Mouse (Mus musculus) liver, embryonic 13.5 days (tissue): ENCODE data around the gene Plek2. TPM values are rescaled to one million over a fixed set of nuclear protein-coding genes. Genes with fewer than 3 reads are reported as not detected.
"Not testable (repeated sequence)": the region's sequence is repeated elsewhere in the genome, so short reads cannot be mapped to it uniquely, and the experiment has no call there.

Experiments
- ATAC-seq: fragments of 200-750 bp; cut with Nextera tagmentation; 2 replicates; pipeline ENCODE4 v1.8.0; 2017; ENCODE audit warnings: low read depth, mild to moderate bottlenecking, moderate number of reproducible peaks, moderate library complexity
- DNase-seq: peaks from one replicate; pipeline ENCODE4 v3.0.0; 2022
- H3K27ac ChIP-seq: fragments of 300-500 bp; sonication (generic); 2 replicates; pipeline ENCODE4 v1.5.1; 2015; ENCODE audit warnings: moderate library complexity, mild to moderate bottlenecking, inconsistent platforms
- H3K27me3 ChIP-seq: fragments of 300-500 bp; sonication (generic); 2 replicates; pipeline ENCODE4 v1.6.1; 2015; ENCODE audit warnings: mild to moderate bottlenecking, inconsistent platforms
- H3K36me3 ChIP-seq: fragments of 300-500 bp; sonication (generic); 2 replicates; pipeline ENCODE4 v1.6.1; 2015; ENCODE audit warnings: mild to moderate bottlenecking, inconsistent platforms
- H3K4me1 ChIP-seq: fragments of 300-500 bp; sonication (generic); replicated peaks from 2 replicates; pipeline ENCODE4 v1.6.1; 2015; ENCODE audit warnings: inconsistent platforms
- H3K4me2 ChIP-seq: fragments of 300-500 bp; sonication (generic); 2 replicates; pipeline ENCODE4 v1.6.1; 2015; ENCODE audit warnings: inconsistent platforms, mild to moderate bottlenecking, moderate library complexity
- H3K4me3 ChIP-seq: fragments of 300-500 bp; sonication (generic); replicated peaks from 2 replicates; pipeline ENCODE4 v1.5.1; 2015; ENCODE audit warnings: mild to moderate bottlenecking, inconsistent platforms
- H3K9ac ChIP-seq: fragments of 300-500 bp; sonication (generic); 2 replicates; pipeline ENCODE4 v1.6.1; 2015; ENCODE audit warnings: mild to moderate bottlenecking, inconsistent platforms
- H3K9me3 ChIP-seq: fragments of 300-500 bp; sonication (generic); replicated peaks from 2 replicates; pipeline ENCODE4 v1.6.1; 2016; ENCODE audit warnings: inconsistent platforms
- WGBS: fragments of 180-500 bp; shearing (Covaris S2); methylation state at CpG from one replicate; pipeline ENCODE4 v1.1.7; 2015; ENCODE audit not compliant: insufficient replicate concordance; 5-methylcytosine and 5-hydroxymethylcytosine counted together
- polyA plus RNA-seq: library from polyadenylated mRNA; unstranded; fragments of >200 nt; fragmentation: Nextera tagmentation; extraction: Ambion mirVana; gene quantifications from 2 replicates; pipeline ENCODE4 v1.2.1, GENCODE M21; 2015

Plek2 gene
- polyA plus RNA-seq, 1 experiment from 2014 or later = 52.5 TPM

DNA sequence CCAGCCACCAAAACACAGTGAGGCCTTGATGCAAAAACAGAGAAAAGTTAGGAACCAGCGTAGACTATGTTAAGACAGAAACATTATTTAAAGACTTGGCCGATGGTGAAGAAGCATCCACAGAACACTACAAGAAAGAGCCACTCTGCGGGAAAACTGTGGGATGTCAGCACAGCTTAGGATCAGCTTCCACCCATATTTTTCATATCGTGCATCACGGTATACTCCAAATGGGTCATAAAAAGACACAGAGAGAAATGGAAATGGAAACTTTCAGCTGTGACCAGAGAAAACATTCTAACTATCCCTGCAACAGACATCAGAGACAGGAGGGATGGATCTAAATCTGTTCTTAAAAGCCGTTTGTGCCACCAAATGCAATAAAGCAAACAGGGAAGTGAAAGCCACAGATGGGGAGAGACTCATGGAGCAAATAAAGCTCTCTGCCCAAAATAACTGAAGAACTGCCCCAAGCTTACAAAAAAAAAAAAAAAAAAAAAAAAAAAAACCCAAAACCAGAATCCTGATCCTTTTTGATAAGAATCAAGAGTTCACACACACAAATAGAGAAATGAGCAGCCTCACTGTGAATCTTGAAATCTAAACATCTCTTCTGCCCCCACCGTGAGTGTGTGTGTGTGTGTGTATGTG, 16.9 kb upstream of the Plek2 start:
- no peak overlapping the region for H3K4me3 ChIP-seq
- no peak overlapping the region for H3K9ac ChIP-seq
- no peak for DNase-seq
- H3K4me2 ChIP-seq = no peak overlapping the region
- peaks cover 9% of the 10 kb centered on the region for H3K4me1 ChIP-seq
- WGBS = 71% methylated on average over 7 of the region's 7 CpGs
- H3K27ac ChIP-seq = no peak overlapping the region; the same call in 1 of the 2 replicates
- no peaks in the 10 kb centered on the region for H3K36me3 ChIP-seq
- H3K9me3 ChIP-seq = no peaks in the 10 kb centered on the region
- peaks cover 18% of the 10 kb centered on the region for H3K27me3 ChIP-seq
- no peak for ATAC-seq

DNA sequence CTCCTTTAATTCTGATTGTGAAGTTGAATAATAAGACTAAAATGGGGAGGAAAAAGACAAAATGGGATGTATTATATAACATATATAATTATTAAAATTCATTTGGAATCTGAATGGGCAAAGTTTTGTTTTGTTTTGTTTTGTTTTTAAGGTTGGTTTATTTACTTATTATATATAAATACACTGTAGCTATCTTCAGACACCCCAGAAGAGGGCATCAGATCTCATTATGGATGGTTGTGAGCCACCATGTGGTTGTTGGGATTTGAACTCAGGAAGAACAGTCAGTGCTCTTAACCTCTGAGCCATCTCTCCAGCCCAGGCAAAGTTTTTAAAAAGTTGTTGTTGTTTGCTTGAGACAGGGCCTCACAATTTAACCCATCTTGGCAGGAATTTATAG, 16.2 kb upstream of the Plek2 start:
- H3K4me2 ChIP-seq, H3K9ac ChIP-seq, H3K9me3 ChIP-seq, H3K27ac ChIP-seq, H3K36me3 ChIP-seq, ATAC-seq, H3K4me3 ChIP-seq, DNase-seq: not testable (repeated sequence)
- Histone ChIP-seq H3K4me1 (peaks cover 15% of the 10 kb centered on the region), H3K27me3 (peaks cover 12% of the 10 kb centered on the region)

DNA sequence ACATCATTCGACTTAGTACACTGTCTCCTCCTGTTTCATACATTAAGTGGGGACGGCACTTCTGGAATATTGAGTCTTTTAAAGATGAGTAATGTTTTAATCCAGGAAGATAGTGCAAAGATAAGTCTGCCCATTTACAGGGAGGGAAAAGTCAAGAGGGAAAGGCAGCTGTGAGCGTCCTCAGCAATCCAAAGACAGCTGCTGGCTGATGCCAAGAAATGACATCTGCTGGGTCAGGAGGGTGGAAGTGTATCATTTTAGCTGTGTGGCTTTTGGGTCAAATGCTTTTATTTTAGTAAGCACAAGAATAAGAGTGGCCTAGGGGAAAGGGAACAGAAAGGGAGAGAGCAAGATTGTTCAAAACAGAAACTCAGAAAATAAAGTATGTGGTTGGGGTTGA, 15.3 kb upstream of the Plek2 start:
- H3K27ac ChIP-seq = no peak overlapping the region
- no peak overlapping the region for H3K9ac ChIP-seq
- 70% methylated on average over 3 of the region's 3 CpGs for WGBS
- H3K4me3 ChIP-seq = no peak overlapping the region
- DNase-seq (no peak), ATAC-seq (no peak)
- peaks cover 15% of the 10 kb centered on the region for H3K4me1 ChIP-seq
- H3K27me3 ChIP-seq = peaks cover 5% of the 10 kb centered on the region
- peaks cover under 1% of the 10 kb centered on the region; the same call in 1 of the 2 replicates for H3K36me3 ChIP-seq
- H3K9me3 ChIP-seq = no peaks in the 10 kb centered on the region
- H3K4me2 ChIP-seq = no peak overlapping the region

DNA sequence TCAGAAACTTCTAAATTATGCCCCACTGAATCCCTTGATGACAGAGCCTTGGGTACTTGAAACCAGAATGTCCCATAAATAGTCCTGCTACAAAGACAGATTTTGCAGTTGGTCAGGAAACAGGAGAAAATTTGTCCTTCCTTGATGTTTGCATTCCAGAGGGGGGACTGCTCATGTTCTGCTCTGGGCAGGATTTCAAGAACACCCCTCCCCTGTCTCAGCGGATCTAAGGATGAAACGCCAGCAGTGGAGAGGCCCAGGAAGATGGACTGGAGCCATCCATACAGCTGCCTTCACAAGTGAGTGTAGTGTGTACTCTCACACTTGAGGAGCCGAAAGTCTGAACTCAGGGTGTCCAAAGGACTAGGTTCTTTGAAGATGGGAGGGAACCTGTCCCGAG, 14.7 kb upstream of the Plek2 start:
- Histone ChIP-seq H3K4me1 (peaks cover 19% of the 10 kb centered on the region), H3K9ac (no peak overlapping the region), H3K9me3 (no peaks in the 10 kb centered on the region), H3K27ac (no peak overlapping the region), H3K4me2 (no peak overlapping the region), H3K36me3 (peaks cover 6% of the 10 kb centered on the region; the same call in 1 of the 2 replicates), H3K4me3 (no peak overlapping the region), H3K27me3 (no peaks in the 10 kb centered on the region)
- DNase-seq (no peak), ATAC-seq (no peak)
- 65% methylated on average over 4 of the region's 4 CpGs for WGBS

DNA sequence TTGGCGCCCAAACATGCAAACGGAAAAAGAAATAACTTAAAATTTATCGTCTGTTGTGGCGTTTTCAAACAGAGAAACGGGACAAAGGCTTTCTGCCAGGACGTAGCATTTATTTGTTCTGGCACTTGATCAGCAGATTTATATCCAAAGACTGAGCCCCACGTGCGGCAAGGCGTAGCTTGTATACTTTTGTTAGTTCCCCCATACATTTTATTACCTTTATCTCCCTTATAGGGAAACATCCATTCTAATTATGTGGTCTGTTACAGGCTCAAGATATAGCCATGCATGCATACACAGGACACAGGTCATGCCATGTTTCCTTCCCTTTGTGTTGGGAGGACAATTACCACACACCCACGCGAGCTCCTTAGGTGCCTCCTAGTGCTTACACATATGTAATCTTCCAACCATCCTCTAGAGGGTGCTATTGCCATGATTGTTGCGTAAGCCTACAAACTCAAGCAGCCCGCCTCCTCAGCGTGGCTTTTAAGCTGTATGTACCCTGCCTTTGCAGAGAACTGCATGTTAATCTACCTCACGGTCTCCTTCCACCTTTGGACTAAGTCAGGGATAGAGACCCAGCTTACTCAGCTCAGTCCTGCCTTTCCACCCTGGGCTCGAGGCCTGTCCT, 12.4 kb upstream of the Plek2 start:
- Histone ChIP-seq H3K27ac (no peak overlapping the region), H3K9me3 (no peaks in the 10 kb centered on the region), H3K4me3 (no peak overlapping the region), H3K4me2 (peak overlapping the region; percentile 49), H3K27me3 (peaks cover 1% of the 10 kb centered on the region; the same call in 1 of the 2 replicates), H3K36me3 (peaks cover 9% of the 10 kb centered on the region; the same call in 1 of the 2 replicates), H3K9ac (no peak overlapping the region), H3K4me1 (peaks cover 41% of the 10 kb centered on the region)
- DNase-seq (peak; percentile 60), ATAC-seq (peak; percentile 13; the same call in 1 of the 2 replicates)
- 27% methylated on average over 16 of the region's 16 CpGs for WGBS

DNA sequence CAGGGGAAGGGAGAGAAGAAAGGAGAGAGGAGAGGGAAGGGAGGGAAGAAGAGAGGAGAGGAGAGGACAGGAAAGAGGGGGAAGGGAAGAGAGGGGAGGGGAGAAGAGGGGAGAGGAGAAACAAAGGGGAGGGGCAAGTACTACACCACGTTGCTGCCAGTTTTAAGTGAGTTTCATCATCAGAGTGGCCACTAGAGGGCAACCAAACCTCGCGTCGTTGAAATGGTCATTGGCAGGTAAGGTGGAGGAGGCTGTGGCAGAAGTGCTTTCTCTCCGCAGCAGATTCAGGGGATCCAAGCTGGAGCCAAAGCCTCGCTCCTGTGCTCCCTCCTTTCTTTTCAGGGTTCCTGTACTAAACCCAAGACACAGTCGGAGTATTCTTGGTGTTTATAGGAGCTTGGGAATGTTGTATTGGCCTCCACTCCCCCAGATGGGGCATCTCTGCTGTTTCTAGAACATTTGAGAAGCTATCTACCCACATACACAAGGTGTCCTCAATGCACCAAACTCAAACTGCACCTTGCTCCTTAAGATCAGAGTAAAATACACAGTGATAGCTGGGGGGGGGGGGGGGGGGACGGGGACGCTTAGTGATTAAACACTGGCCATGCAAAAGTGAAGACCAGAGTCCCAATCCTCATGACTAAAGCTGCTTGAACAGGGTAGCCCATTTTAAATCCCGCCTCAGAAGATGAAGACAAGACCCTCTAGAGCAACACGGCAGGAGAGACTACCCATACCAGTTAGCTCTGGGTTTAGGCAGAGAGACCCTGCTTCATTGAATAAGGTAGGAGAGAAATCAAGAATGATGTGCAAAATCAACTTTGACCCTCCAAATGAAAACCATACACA, 11.7 kb upstream of the Plek2 start:
- no peak overlapping the region for H3K27ac ChIP-seq
- 0 out of 2 replicates have a peak overlapping the region, but pooled peaks have one; percentile 14 for H3K4me3 ChIP-seq
- H3K9ac ChIP-seq = no peak overlapping the region
- no peaks in the 10 kb centered on the region for H3K9me3 ChIP-seq
- H3K36me3 ChIP-seq = peaks cover 9% of the 10 kb centered on the region; the same call in 1 of the 2 replicates
- DNase-seq (peak; percentile 78), ATAC-seq (peak; percentile 40)
- H3K4me1 ChIP-seq = peaks cover 48% of the 10 kb centered on the region
- H3K4me2 ChIP-seq = peak overlapping the region; percentile 49
- 16% methylated on average over 11 of the region's 11 CpGs for WGBS
- peaks cover 6% of the 10 kb centered on the region for H3K27me3 ChIP-seq

DNA sequence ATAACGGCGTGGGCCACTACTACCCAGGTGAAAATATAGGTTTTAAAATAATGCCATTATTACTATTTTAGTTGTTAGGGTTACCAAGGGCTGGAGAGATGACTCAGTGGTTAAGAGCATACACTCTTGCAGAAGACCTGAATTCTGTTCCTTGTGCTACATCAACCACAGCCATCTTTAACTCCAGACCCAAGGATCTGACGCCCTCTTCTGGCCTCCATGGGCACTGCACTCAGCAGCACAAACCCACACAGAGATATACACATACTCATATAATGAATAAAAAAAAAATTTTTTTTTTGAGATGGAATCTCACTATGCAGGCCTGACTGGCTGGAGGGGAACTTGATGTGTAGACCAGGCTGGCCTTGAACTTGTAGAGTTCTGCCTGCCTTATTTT, 9.5 kb upstream of the Plek2 start:
- Histone ChIP-seq H3K9me3 (no peaks in the 10 kb centered on the region), H3K36me3 (peaks cover 9% of the 10 kb centered on the region; the same call in 1 of the 2 replicates), H3K9ac (peak overlapping the region; percentile 63; the same call in 1 of the 2 replicates), H3K4me1 (peaks cover 69% of the 10 kb centered on the region), H3K4me2 (peak overlapping the region; percentile 51; the same call in 1 of the 2 replicates), H3K27ac (peak overlapping the region; percentile 97), H3K27me3 (peaks cover 20% of the 10 kb centered on the region), H3K4me3 (no peak overlapping the region)
- ATAC-seq (no peak), DNase-seq (no peak)
- 66% methylated on average over 3 of the region's 3 CpGs for WGBS

DNA sequence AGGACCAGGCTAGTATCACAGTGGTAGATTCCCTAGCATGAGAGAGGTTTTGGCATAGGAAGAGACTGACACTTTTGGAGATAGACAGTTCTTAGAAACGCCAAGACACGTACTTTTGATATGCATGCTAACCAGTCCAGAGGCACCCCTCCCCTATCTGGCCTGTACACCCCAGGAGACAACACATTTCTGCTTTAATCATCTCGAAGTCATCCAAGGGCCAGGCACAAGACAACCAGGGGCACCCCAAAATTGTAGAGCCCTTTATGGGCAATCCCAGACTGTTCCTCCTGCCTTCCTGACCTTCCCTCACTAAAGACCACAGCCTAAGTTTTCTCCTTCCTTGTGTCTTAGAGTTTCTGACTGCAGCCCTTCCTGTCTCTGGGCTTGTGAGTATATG, 8.8 kb upstream of the Plek2 start:
- Histone ChIP-seq H3K9ac (peak overlapping the region; percentile 63), H3K27me3 (peaks cover 21% of the 10 kb centered on the region), H3K27ac (peak overlapping the region; percentile 97), H3K4me1 (peaks cover 75% of the 10 kb centered on the region), H3K36me3 (peaks cover 9% of the 10 kb centered on the region; the same call in 1 of the 2 replicates), H3K4me2 (peak overlapping the region; percentile 51), H3K4me3 (no peak overlapping the region), H3K9me3 (no peaks in the 10 kb centered on the region)
- 8% methylated on average over 3 of the region's 3 CpGs for WGBS
- ATAC-seq (peak; percentile 59), DNase-seq (peak; percentile 70)

DNA sequence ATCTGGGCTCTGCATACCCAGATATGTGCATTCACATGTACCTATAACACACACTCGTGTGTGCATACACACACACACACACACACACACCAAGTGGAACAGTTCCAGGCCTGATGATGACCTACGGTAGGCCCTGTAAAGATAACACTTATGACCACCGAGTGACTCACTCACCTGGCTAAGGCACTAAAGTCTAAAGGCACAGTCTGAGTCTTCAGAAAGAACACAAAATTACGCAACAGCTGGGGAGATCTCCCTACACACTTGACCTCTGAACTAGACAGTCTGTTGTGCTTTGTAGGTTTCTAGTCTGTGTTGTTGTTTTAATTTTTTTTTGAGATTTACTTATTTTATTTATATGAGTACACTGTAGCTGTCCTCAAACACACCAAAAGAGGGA, 7.7 kb upstream of the Plek2 start:
- ATAC-seq (no peak), DNase-seq (no peak)
- Histone ChIP-seq H3K36me3 (peaks cover 9% of the 10 kb centered on the region; the same call in 1 of the 2 replicates), H3K9me3 (no peaks in the 10 kb centered on the region), H3K9ac (peak overlapping the region; percentile 77), H3K27me3 (peaks cover 26% of the 10 kb centered on the region), H3K4me2 (peak overlapping the region; percentile 80), H3K4me1 (peaks cover 85% of the 10 kb centered on the region), H3K4me3 (peak overlapping the region; percentile 71), H3K27ac (peak overlapping the region; percentile 97)
- WGBS = 66% methylated on average over 4 of the region's 4 CpGs

DNA sequence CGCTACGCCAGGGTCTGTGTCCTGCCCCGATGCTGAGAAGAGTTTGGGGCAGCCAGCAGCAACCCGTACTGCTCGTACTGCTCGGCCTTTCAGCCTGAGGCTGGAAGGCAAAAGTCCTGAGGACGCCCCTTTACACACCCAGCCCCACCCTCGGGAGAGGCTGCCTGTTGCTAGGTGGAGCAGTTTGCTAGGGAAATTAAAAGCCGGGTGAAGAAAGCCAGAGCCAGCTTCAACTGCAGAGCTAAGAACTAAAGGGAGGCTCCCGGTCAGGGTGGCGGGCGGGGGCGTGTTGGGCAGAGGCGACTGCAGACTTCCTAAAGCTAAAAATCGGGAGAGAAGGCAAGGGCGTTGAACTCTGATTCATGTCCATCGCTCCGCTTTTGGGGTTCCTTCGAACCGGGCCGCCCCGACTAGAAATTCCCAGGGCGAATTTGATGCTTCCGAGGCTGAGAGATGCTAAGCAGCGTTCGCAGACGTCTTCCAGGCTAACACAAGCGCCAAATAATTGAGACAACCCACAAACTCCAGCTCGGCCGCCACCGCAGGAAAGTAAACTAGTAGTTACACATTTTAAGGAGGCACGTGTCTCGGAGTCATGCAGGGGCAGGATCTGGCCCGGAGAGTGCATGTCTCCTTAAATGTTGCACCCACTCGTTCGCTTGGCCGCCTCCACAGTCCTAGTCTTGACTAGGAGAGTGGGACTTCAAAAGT, 5.1 kb upstream of the Plek2 start:
- H3K9me3 ChIP-seq = peaks cover 7% of the 10 kb centered on the region
- peak overlapping the region; percentile 80 for H3K4me2 ChIP-seq
- 2% methylated on average over 37 of the region's 37 CpGs for WGBS
- H3K9ac ChIP-seq = peak overlapping the region; percentile 77
- peaks cover 37% of the 10 kb centered on the region for H3K27me3 ChIP-seq
- peak; percentile 88 for DNase-seq
- peaks cover 7% of the 10 kb centered on the region; the same call in 1 of the 2 replicates for H3K36me3 ChIP-seq
- H3K27ac ChIP-seq = peak overlapping the region; percentile 97
- peaks cover 92% of the 10 kb centered on the region for H3K4me1 ChIP-seq
- ATAC-seq = peak; percentile 75
- H3K4me3 ChIP-seq = peak overlapping the region; percentile 71
